Mouse (Mus musculus): ENCODE results near the gene Selenov. TPM values are rescaled to one million over a fixed set of nuclear protein-coding genes. Genes with fewer than 3 reads are reported as not detected.

Gene Selenov
- polyA plus RNA-seq, 1 experiment from 2014 or later: not detected

DNA sequence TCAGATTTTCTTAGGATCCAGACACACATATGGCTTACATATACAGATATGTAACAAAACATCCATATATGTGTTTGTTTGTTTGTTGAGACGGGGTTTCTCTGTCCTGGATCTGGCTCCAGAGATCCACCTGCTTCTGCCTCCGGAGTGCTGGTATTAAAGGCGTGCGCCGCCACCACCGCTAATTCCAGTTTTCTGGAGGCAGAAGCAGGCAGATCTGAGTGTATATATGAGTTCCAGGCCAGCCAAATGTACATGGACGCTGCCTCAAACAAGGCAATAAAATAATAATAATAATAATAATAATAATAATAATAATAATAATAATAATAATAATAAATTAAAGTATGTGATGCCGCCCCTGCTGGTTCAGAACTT lies 13.8 kb downstream of the Selenov start:
- WGBS (ENCODE audit: insufficient replicate concordance): 60% methylated on average over 8 of the region's 8 CpGs
- ATAC-seq (replicated peaks; ENCODE audit: insufficient number of reproducible peaks, low FRiP score, low TSS enrichment): peak; percentile 5; the same call in 1 of the 2 replicates
- Histone ChIP-seq H3K4me3 (ENCODE audit: low read depth, low read length) (peak overlapping the region; percentile 69; the same call in 1 of the 2 replicates), H3K27me3 (ENCODE audit: control insufficient read depth, insufficient read depth, low read length) (no peaks in the 10 kb centered on the region), H3K4me1 (ENCODE audit: control insufficient read depth, insufficient read depth, low read length) (no peaks in the 10 kb centered on the region), H3K27ac (ENCODE audit: low read depth, low read length) (no peak overlapping the region), H3K4me2 (no peak overlapping the region), H3K9ac (ENCODE audit: low read depth, low read length) (no peak overlapping the region), H3K9me3 (replicated peaks; ENCODE audit: control insufficient read depth, low read length) (no peaks in the 10 kb centered on the region), H3K36me3 (ENCODE audit: control insufficient read depth, insufficient read depth, low read length) (no peaks in the 10 kb centered on the region)

DNA sequence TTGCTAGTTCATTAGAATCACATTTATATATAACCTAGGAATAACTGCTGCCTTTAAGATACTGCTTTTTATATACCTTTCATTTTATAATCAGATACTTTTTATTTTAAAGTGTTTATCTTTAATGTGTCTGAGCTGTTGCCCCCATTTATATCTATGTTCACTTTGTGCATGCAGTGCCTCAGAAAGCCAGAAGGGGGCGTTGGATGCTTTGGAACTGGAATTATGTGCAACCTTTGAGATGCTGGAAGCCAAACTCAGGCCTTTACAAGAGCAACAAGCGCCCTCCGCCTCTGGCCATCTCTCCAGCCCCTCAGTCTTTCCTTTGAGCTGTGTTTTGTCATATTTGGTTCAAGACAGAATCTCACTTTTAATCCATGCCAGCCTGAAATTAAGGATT lies 19.2 kb downstream of the Selenov start:
- H3K9ac ChIP-seq (ENCODE audit: low read depth, low read length): no peak overlapping the region
- H3K27ac ChIP-seq (ENCODE audit: low read depth, low read length): no peak overlapping the region
- no peak for ATAC-seq (replicated peaks; ENCODE audit: insufficient number of reproducible peaks, low FRiP score, low TSS enrichment)
- 66% methylated on average over 3 of the region's 3 CpGs for WGBS (ENCODE audit: insufficient replicate concordance)
- no peak overlapping the region for H3K4me3 ChIP-seq (ENCODE audit: low read depth, low read length)
- H3K27me3 ChIP-seq (ENCODE audit: control insufficient read depth, insufficient read depth, low read length): no peaks in the 10 kb centered on the region
- no peaks in the 10 kb centered on the region for H3K9me3 ChIP-seq (replicated peaks; ENCODE audit: control insufficient read depth, low read length)
- H3K36me3 ChIP-seq (ENCODE audit: control insufficient read depth, insufficient read depth, low read length): no peaks in the 10 kb centered on the region
- H3K4me1 ChIP-seq (ENCODE audit: control insufficient read depth, insufficient read depth, low read length): peaks cover 5% of the 10 kb centered on the region; the same call in 1 of the 2 replicates
- no peak overlapping the region for H3K4me2 ChIP-seq

GRCm38 (mm10) chr7:28269355-28269754 lies 21.6 kb downstream of the Selenov start:
- H3K9me3 ChIP-seq (replicated peaks; ENCODE audit: control insufficient read depth, low read length): no peaks in the 10 kb centered on the region
- no peak overlapping the region for H3K27ac ChIP-seq (ENCODE audit: low read depth, low read length)
- no peak for ATAC-seq (replicated peaks; ENCODE audit: insufficient number of reproducible peaks, low FRiP score, low TSS enrichment)
- WGBS (ENCODE audit: insufficient replicate concordance): 84% methylated on average over 12 of the region's 12 CpGs
- H3K27me3 ChIP-seq (ENCODE audit: control insufficient read depth, insufficient read depth, low read length): no peaks in the 10 kb centered on the region
- H3K4me3 ChIP-seq (ENCODE audit: low read depth, low read length): no peak overlapping the region
- H3K9ac ChIP-seq (ENCODE audit: low read depth, low read length): no peak overlapping the region
- H3K4me2 ChIP-seq: no peak overlapping the region
- H3K36me3 ChIP-seq (ENCODE audit: control insufficient read depth, insufficient read depth, low read length): no peaks in the 10 kb centered on the region
- H3K4me1 ChIP-seq (ENCODE audit: control insufficient read depth, insufficient read depth, low read length): peaks cover 5% of the 10 kb centered on the region; the same call in 1 of the 2 replicates

DNA sequence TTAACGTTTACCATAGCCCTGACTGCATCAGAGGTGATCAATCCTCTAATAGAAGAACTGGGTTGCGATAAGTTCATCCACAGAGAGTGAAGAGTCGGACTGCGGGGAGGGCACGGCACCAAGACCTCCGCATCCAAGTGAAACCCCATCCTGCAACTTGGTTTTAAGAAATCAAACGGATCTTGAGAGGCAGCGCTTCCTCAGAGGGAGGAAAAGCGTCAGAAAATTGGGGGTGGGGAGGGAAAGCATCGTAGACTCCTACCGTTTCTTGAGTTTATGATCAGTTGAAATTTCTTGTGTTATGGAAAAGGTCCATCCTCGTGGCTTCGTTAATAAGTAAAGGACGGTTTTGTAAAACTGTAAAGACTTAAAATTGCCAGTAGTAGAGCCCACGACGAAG lies 22.4 kb downstream of the Selenov start:
- Histone ChIP-seq H3K27ac (ENCODE audit: low read depth, low read length) (0 out of 2 replicates have a peak overlapping the region, but pooled peaks have one; percentile 78), H3K4me1 (ENCODE audit: control insufficient read depth, insufficient read depth, low read length) (peaks cover 5% of the 10 kb centered on the region; the same call in 1 of the 2 replicates), H3K27me3 (ENCODE audit: control insufficient read depth, insufficient read depth, low read length) (no peaks in the 10 kb centered on the region), H3K36me3 (ENCODE audit: control insufficient read depth, insufficient read depth, low read length) (no peaks in the 10 kb centered on the region), H3K4me2 (peak overlapping the region; percentile 83), H3K9me3 (replicated peaks; ENCODE audit: control insufficient read depth, low read length) (no peaks in the 10 kb centered on the region), H3K4me3 (ENCODE audit: low read depth, low read length) (peak overlapping the region; percentile 89), H3K9ac (ENCODE audit: low read depth, low read length) (peak overlapping the region; percentile 88)
- ATAC-seq (replicated peaks; ENCODE audit: insufficient number of reproducible peaks, low FRiP score, low TSS enrichment): no peak
- 30% methylated on average over 16 of the region's 16 CpGs for WGBS (ENCODE audit: insufficient replicate concordance)

DNA sequence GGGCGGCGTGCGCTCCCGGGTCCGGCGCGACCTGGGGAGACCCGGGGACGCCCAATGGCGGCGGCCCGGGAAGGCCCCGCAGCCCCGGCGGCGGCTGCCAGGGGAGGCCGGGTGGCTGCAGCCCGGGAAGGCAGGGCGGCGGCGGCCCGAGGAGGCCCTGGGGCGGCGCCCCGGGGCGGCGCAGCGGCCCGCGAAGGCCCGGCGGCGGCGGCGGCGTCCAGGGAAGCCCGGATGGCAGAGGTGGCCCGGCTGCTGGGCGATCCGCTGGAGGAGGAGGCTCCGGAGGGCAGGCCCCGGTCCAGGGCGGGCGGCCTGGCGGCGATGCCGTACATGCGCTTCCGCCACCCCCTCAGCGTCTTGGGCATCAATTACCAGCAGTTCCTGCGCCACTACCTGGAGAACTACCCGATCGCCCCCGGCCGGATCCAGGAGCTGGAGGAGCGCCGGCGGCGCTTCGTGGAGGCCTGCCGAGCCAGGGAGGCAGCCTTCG lies 22.9 kb downstream of the Selenov start:
- peak overlapping the region; percentile 78 for H3K27ac ChIP-seq (ENCODE audit: low read depth, low read length)
- under 1% methylated on average over 53 of the region's 62 CpGs for WGBS (ENCODE audit: insufficient replicate concordance)
- H3K27me3 ChIP-seq (ENCODE audit: control insufficient read depth, insufficient read depth, low read length): no peaks in the 10 kb centered on the region
- peak overlapping the region; percentile 83 for H3K4me2 ChIP-seq
- H3K9me3 ChIP-seq (replicated peaks; ENCODE audit: control insufficient read depth, low read length): no peaks in the 10 kb centered on the region
- peak overlapping the region; percentile 88 for H3K9ac ChIP-seq (ENCODE audit: low read depth, low read length)
- peak overlapping the region; percentile 89 for H3K4me3 ChIP-seq (ENCODE audit: low read depth, low read length)
- peak; percentile 73; the same call in 1 of the 2 replicates for ATAC-seq (replicated peaks; ENCODE audit: insufficient number of reproducible peaks, low FRiP score, low TSS enrichment)
- H3K36me3 ChIP-seq (ENCODE audit: control insufficient read depth, insufficient read depth, low read length): no peaks in the 10 kb centered on the region
- peaks cover 5% of the 10 kb centered on the region; the same call in 1 of the 2 replicates for H3K4me1 ChIP-seq (ENCODE audit: control insufficient read depth, insufficient read depth, low read length)

DNA sequence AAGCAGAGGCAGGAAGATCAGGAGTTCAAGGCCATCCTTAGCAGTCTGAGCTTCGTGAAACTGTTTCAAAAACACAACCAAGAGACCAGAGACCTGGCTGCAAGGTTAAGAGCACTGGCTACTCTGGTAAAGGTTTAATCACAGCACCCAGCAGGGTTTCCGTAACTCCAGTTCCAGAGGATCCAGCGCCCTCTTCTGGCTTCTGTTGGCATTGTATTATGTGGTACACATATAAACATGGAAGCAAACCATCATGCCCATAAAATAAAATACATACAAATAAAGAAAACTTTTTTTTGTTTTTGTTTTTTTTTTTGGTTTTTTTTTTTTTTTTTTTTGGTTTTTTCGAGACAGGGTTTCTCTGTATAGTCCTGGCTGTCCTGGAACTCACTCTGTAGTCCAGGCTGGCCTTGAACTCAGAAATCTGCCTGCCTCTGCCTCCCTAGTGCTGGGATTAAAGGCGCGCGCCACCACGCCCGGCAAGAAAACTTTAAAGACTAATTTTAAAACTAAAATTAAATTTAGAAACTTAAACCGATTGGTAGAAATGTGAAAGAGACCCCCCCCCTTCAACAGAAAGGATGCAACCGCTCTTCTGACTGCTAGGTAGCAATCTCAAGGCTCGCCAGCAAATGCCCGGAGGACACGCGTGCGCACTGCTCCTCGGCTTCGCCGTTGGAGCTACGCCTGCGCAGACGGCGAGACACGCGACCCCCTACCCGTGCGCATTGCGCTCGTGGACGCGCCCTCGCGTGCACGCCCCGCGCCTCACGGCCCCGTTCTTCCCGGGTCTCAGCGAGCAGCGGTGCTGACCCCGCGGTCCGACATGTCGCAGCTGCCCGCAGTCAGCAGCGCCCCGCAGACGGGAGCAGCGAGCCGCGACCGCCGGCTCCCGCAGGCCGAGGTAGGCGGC lies 23.6 kb downstream of the Selenov start, which contains the start of gene Eid2:
Gene Eid2 (plus strand): TSS at position 753 of the 913 bp plus-strand sequence.
- Histone ChIP-seq H3K27me3 (ENCODE audit: control insufficient read depth, insufficient read depth, low read length) (no peaks in the 10 kb centered on the region), H3K9me3 (replicated peaks; ENCODE audit: control insufficient read depth, low read length) (no peaks in the 10 kb centered on the region), H3K4me3 (ENCODE audit: low read depth, low read length) (peak within 1 kb of the TSS; percentile 89), H3K27ac (ENCODE audit: low read depth, low read length) (peak within 1 kb of the TSS; percentile 78), H3K4me1 (ENCODE audit: control insufficient read depth, insufficient read depth, low read length) (peaks cover 5% of the 10 kb centered on the region; the same call in 1 of the 2 replicates), H3K4me2 (peak within 1 kb of the TSS; percentile 83), H3K36me3 (ENCODE audit: control insufficient read depth, insufficient read depth, low read length) (no peaks in the 10 kb centered on the region), H3K9ac (ENCODE audit: low read depth, low read length) (peak within 1 kb of the TSS; percentile 88)
- 7% methylated on average over 57 of the region's 57 CpGs for WGBS (ENCODE audit: insufficient replicate concordance)
- ATAC-seq (replicated peaks; ENCODE audit: insufficient number of reproducible peaks, low FRiP score, low TSS enrichment): peak; percentile 80

DNA sequence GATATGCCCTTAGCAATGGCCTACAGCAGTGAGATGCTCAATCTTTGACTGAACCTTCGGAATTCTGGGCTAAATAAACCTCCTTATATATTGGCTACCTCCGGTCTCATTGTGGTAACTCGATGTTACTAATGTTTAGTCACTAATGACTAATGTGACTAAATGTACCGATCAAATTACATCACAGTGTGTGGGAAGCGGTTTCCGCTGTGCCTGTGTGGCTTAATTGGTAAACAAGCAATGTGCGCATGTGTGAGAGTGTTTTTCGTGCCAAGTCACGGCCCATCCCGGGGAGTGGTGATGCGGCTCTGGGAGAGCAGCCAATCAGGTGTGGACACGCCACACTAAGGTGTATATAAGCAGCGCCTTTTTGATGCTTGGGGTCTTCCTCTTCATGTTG lies 25.6 kb downstream of the Selenov start:
- no peaks in the 10 kb centered on the region for H3K27me3 ChIP-seq (ENCODE audit: control insufficient read depth, insufficient read depth, low read length)
- no peak for ATAC-seq (replicated peaks; ENCODE audit: insufficient number of reproducible peaks, low FRiP score, low TSS enrichment)

GRCm38 (mm10) chr7:28263786-28264185 lies 27.2 kb downstream of the Selenov start:
- no peak for ATAC-seq (replicated peaks; ENCODE audit: insufficient number of reproducible peaks, low FRiP score, low TSS enrichment)
- peaks cover 4% of the 10 kb centered on the region; the same call in 1 of the 2 replicates for H3K4me1 ChIP-seq (ENCODE audit: control insufficient read depth, insufficient read depth, low read length)
- no peak overlapping the region for H3K9ac ChIP-seq (ENCODE audit: low read depth, low read length)
- WGBS (ENCODE audit: insufficient replicate concordance): 5% methylated on average over 15 of the region's 15 CpGs
- no peaks in the 10 kb centered on the region for H3K36me3 ChIP-seq (ENCODE audit: control insufficient read depth, insufficient read depth, low read length)
- no peaks in the 10 kb centered on the region for H3K9me3 ChIP-seq (replicated peaks; ENCODE audit: control insufficient read depth, low read length)
- no peak overlapping the region for H3K4me2 ChIP-seq
- no peak overlapping the region for H3K27ac ChIP-seq (ENCODE audit: low read depth, low read length)
- no peak overlapping the region for H3K4me3 ChIP-seq (ENCODE audit: low read depth, low read length)
- H3K27me3 ChIP-seq (ENCODE audit: control insufficient read depth, insufficient read depth, low read length): no peaks in the 10 kb centered on the region

More for the DNA sequence above, 25.6 kb downstream of the Selenov start:
- H3K4me3 ChIP-seq (ENCODE audit: low read depth, low read length): no peak overlapping the region
- H3K9ac ChIP-seq (ENCODE audit: low read depth, low read length): no peak overlapping the region
- 85% methylated on average over 13 of the region's 13 CpGs for WGBS (ENCODE audit: insufficient replicate concordance)
- no peaks in the 10 kb centered on the region for H3K36me3 ChIP-seq (ENCODE audit: control insufficient read depth, insufficient read depth, low read length)
- no peaks in the 10 kb centered on the region for H3K9me3 ChIP-seq (replicated peaks; ENCODE audit: control insufficient read depth, low read length)
- no peak overlapping the region for H3K4me2 ChIP-seq
- no peak overlapping the region for H3K27ac ChIP-seq (ENCODE audit: low read depth, low read length)
- peaks cover 5% of the 10 kb centered on the region; the same call in 1 of the 2 replicates for H3K4me1 ChIP-seq (ENCODE audit: control insufficient read depth, insufficient read depth, low read length)
